Mouse (Mus musculus): ENCODE data around the gene Slc44a2.

- TF ChIP-seq TCF12 (IDR thresholded peaks at IDR 0.05; ENCODE audit: insufficient read depth, poor library complexity, severe bottlenecking) (no peak), MYOD1 (IDR thresholded peaks at IDR 0.05; ENCODE audit: control insufficient read depth in 1 of 3, insufficient read length in 2 of 3, low read depth in 2 of 3) (no peak), MYOG (IDR thresholded peaks at IDR 0.05; ENCODE audit: control insufficient read depth in 1 of 3, insufficient read depth in 1 of 3, insufficient read length in 2 of 3, low read depth in 2 of 3) (no peak), USF1 (IDR thresholded peaks at IDR 0.05; ENCODE audit: low read depth) (no peak), POLR2A (IDR thresholded peaks at IDR 0.05; ENCODE audit: insufficient read length, low read depth) (no peak), MAX (IDR thresholded peaks at IDR 0.05; ENCODE audit: low read depth) (no peak)
Observed at GRCm38 (mm10) chr9:21379195-21379594, 58.7 kb downstream of the Slc44a2 start.

Data from myocyte (in vitro differentiated cells).